Mouse (Mus musculus) heart, embryonic 16.5 days (tissue): ENCODE measurements around the gene Piwil4. TPM values are rescaled to one million over a fixed set of nuclear protein-coding genes. Genes with fewer than 3 reads are reported as not detected.
"Not testable (repeated sequence)": the region's sequence is repeated elsewhere in the genome, so short reads cannot be mapped to it uniquely, and the experiment has no call there.

ENCODE experiments used
- ATAC-seq: fragments of 200-750 bp; cut with Nextera tagmentation; replicated peaks from 2 replicates; pipeline ENCODE4 v1.8.0; 2017; ENCODE audit warnings: moderate number of reproducible peaks; ENCODE audit not compliant: insufficient read depth, low FRiP score; ENCODE audit errors: extremely low read depth
- H3K27ac ChIP-seq: fragments of 300-500 bp; sonication (generic); 2 replicates; pipeline ENCODE4 v1.5.1; 2014; ENCODE audit warnings: mild to moderate bottlenecking, low read length, control low read depth, moderate library complexity
- H3K27me3 ChIP-seq: fragments of 300-500 bp; sonication (generic); 2 replicates; pipeline ENCODE4 v1.6.1; 2014; ENCODE audit warnings: low read length, mixed read lengths; ENCODE audit not compliant: control insufficient read depth, insufficient read depth
- H3K36me3 ChIP-seq: fragments of 300-500 bp; sonication (generic); 2 replicates; pipeline ENCODE4 v1.6.1; 2014; ENCODE audit not compliant: control insufficient read depth, insufficient read depth
- H3K4me1 ChIP-seq: fragments of 300-500 bp; sonication (generic); 2 replicates; pipeline ENCODE4 v1.6.1; 2014; ENCODE audit warnings: low read length, mixed read lengths; ENCODE audit not compliant: control insufficient read depth, insufficient read depth
- H3K4me2 ChIP-seq: fragments of 300-500 bp; sonication (generic); 2 replicates; pipeline ENCODE4 v1.6.1; 2014; ENCODE audit warnings: low read depth, mild to moderate bottlenecking, control low read depth, low read length
- H3K4me3 ChIP-seq: fragments of 300-500 bp; sonication (generic); 2 replicates; pipeline ENCODE4 v1.5.1; 2014; ENCODE audit warnings: mild to moderate bottlenecking, control low read depth, low read length
- H3K9ac ChIP-seq: fragments of 300-500 bp; sonication (generic); 2 replicates; pipeline ENCODE4 v1.6.1; 2014; ENCODE audit warnings: low read length, control low read depth
- H3K9me3 ChIP-seq: fragments of 300-500 bp; sonication (generic); replicated peaks from 2 replicates; pipeline ENCODE4 v1.6.1; 2016; ENCODE audit warnings: low read length; ENCODE audit not compliant: control insufficient read depth
- WGBS: fragments of 180-500 bp; shearing (Covaris S2); extraction: QIAGEN DNeasy Blood & Tissue Kit; methylation state at CpG from one replicate; pipeline ENCODE4 v1.1.7; 2014; 5-methylcytosine and 5-hydroxymethylcytosine counted together
- polyA plus RNA-seq: library from polyadenylated mRNA; unstranded; fragments of >200 nt; fragmentation: Nextera tagmentation; extraction: Ambion mirVana; gene quantifications from 2 replicates; pipeline ENCODE4 v1.2.1, GENCODE M21; 2015

Piwil4 gene
- polyA plus RNA-seq, 1 experiment from 2014 or later, result 0.22 TPM

DNA sequence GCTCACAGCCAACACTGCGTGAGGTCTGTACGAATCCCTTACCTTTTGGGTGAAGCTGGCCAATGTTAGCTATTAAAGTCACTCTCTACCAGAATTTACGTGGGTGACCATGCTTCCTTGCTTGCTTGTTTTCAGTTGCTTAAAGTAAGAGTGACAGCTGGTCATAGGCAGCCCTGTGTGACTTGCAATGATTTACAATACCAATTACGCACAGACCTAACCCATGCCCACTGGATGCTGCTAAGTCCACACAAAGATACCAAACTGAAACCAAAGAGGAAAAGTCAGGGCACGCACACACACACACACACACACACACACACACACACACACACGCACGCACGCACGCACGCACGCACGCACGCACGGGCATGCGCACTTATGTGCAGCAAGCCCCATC, 25.3 kb downstream of the Piwil4 start:
- Histone ChIP-seq H3K9me3 (no peaks in the 10 kb centered on the region), H3K4me2 (no peak overlapping the region), H3K4me1 (peaks cover 11% of the 10 kb centered on the region), H3K9ac (no peak overlapping the region), H3K27me3 (no peaks in the 10 kb centered on the region), H3K36me3 (no peaks in the 10 kb centered on the region), H3K4me3 (no peak overlapping the region), H3K27ac (no peak overlapping the region)
- 93% methylated on average over 15 of the region's 15 CpGs for WGBS
- no peak for ATAC-seq

DNA sequence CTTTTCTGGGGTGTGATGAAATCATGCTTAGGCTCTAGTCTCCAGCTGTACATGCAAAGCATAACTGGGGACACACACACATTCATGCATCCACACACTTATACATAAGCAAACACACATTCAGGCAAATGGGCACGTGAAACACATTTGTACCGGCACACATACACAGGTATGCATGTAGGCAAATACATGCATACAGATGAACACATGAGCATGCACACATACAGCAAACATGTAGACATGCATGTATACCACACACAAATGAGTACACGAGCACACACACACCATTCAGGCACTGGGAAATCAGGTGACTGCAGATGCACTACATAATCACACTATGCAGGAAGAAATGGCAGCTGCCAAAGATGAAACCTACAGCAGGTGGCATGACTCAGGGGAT, 29.6 kb downstream of the Piwil4 start:
- Histone ChIP-seq H3K9me3 (no peaks in the 10 kb centered on the region), H3K9ac (no peak overlapping the region), H3K4me2 (no peak overlapping the region), H3K27me3 (no peaks in the 10 kb centered on the region), H3K36me3 (no peaks in the 10 kb centered on the region), H3K27ac (no peak overlapping the region), H3K4me1 (peaks cover 2% of the 10 kb centered on the region; the same call in 1 of the 2 replicates), H3K4me3 (no peak overlapping the region)
- no peak for ATAC-seq
- 77% methylated on average over 3 of the region's 3 CpGs for whole genome bisulfite sequencing

DNA sequence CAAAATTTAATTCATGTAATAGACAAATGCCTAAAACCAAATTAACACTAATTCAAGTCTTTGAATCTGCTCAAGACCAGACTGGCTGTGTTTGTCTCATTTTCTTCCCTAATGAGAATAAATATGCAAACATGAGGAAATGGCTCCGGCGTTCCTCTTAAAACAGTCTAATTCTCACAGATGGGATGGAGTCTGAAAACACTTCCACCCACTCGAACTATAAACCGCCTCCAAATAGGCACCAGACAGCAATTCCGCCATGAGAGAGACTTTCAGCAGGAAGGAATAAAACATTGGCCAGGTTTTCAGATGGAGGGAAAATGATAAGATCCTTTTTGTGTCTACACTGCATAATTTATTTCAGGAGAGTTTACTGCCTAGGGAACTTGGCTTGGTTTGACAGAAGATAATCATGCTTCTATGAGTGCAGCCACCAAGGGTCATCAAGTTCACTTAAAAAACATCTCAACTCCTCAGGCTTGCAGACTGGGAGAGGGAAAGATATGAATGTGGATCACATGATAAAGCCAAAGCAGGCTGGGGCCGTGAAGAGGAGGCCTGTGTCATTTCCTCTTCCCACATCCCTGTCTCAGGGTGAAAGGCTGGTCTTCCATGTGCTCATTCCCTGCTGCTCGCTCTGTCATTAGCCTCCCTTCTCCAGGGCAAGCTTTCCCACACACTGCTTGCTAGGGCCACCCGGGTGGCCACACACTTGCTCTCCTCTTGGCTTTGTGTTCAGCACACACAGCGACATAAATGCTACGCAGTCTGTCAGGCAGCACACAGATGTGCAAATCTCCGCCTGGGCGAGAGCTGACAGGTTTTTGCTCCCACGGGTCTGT, 35.0 kb downstream of the Piwil4 start:
- no peak overlapping the region for H3K4me2 ChIP-seq
- H3K9ac ChIP-seq, result no peak overlapping the region; the same call in 1 of the 2 replicates
- peaks cover 4% of the 10 kb centered on the region; the same call in 1 of the 2 replicates for H3K4me1 ChIP-seq
- no peaks in the 10 kb centered on the region for H3K27me3 ChIP-seq
- no peak overlapping the region for H3K27ac ChIP-seq
- no peaks in the 10 kb centered on the region for H3K36me3 ChIP-seq
- no peak overlapping the region for H3K4me3 ChIP-seq
- no peaks in the 10 kb centered on the region for H3K9me3 ChIP-seq
- no peak for ATAC-seq
- 58% methylated on average over 13 of the region's 13 CpGs for WGBS

DNA sequence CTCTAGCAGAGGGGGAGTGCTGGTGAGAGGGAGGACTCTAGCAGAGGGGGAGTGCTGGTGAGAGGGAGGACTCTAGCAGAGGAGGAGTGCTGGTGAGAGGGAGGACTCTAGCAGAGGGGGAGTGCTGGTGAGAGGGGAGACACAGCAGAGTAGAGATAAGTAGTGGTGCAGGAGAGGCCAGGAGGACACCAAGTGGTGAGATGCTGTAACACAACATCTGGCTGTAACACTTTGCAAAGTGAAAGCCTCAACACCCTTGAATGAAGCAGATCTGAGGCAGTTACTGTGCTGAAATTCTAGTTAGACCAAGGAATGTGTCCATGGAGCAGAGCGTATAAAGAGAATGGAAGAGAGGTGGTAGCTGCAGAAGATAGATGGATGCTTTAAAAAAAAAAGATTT, 39.7 kb downstream of the Piwil4 start:
- H3K4me1 ChIP-seq, H3K4me2 ChIP-seq, ATAC-seq, H3K9ac ChIP-seq, H3K36me3 ChIP-seq, H3K27ac ChIP-seq, H3K27me3 ChIP-seq, H3K9me3 ChIP-seq, H3K4me3 ChIP-seq: not testable (repeated sequence)
- WGBS, result 82% methylated on average over 1 of the region's 1 CpGs

DNA sequence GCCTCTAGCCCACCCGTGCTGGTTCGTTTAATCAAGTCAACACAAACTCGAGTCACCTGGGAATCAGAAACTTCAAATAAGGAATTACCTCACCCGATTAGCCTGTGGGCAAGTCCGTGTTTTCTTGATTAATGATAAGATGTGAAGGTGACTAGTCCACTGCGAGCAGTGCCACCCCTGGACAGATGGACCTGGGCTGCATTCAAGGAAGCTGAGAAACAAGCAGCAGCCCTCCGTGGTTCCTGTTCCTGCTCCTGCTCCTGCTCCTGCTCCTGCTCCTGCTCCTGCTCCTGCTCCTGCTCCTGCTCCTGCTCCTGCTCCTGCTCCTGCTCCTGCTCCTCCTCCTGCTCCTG, 41.3 kb downstream of the Piwil4 start:
- Histone ChIP-seq H3K36me3 (no peaks in the 10 kb centered on the region), H3K27me3 (no peaks in the 10 kb centered on the region), H3K4me2 (no peak overlapping the region), H3K4me3 (no peak overlapping the region), H3K9ac (no peak overlapping the region), H3K9me3 (no peaks in the 10 kb centered on the region), H3K27ac (no peak overlapping the region), H3K4me1 (no peaks in the 10 kb centered on the region)
- no peak for ATAC-seq
- 35% methylated on average over 7 of the region's 7 CpGs for WGBS

DNA sequence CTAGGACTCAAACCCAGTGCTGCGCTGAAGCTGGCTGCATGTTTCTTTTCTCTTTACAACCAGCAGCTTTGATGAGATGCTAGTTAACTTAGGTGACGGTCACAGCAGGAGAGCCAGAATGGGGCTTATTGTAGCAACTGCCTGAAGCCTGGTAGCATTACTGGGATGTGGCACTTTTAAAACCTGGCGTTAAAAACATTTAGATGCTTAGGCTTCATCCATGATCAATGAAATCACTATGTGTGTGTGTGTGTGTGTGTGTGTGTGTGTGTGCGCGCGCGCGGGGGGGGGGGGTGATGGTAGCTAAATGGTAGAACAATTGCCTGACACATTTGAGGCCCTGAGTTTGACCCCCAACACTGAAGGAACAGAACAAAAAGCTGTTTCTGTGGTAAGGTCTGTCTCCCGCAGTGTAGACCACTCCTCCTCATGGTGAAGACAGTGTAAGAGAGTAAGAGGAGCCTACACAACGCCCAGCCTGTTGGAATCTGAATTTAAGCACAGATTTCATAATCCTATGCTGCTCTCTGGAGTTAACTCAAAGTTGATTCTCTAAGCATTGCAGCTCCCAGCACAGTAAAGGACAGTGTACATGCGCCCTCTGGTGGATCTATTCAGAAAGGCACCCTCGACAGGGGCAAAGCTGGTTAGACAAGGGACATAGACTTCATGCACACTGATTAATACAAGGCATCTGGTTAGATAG, 41.8 kb downstream of the Piwil4 start:
- Histone ChIP-seq H3K9me3 (no peaks in the 10 kb centered on the region), H3K36me3 (no peaks in the 10 kb centered on the region), H3K4me2 (no peak overlapping the region), H3K27ac (no peak overlapping the region), H3K4me3 (no peak overlapping the region), H3K4me1 (no peaks in the 10 kb centered on the region), H3K9ac (no peak overlapping the region), H3K27me3 (no peaks in the 10 kb centered on the region)
- 48% methylated on average over 12 of the region's 12 CpGs for WGBS
- peak; percentile 82 for ATAC-seq

DNA sequence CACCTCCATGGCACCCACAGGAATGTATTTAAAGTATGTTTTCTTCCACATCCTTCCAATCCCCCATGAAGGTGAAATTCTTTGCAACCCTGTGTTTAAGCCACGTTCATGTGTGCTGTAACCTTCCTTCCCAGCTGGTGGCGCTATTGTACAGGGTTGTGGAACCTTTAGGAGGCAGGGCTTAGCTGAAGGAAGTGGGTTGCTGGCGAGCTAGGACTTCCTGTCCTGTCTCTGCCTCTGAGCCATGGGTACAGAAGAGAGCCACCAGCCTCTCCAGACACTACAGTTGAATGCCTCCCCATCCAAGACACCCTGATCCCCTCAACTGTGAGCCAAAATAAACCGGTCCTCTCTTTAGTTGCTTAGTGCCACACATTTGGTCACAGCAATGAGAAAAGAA, 42.6 kb downstream of the Piwil4 start:
- H3K4me3 ChIP-seq, result no peak overlapping the region
- no peaks in the 10 kb centered on the region for H3K27me3 ChIP-seq
- WGBS, result 62% methylated on average over 4 of the region's 4 CpGs

DNA sequence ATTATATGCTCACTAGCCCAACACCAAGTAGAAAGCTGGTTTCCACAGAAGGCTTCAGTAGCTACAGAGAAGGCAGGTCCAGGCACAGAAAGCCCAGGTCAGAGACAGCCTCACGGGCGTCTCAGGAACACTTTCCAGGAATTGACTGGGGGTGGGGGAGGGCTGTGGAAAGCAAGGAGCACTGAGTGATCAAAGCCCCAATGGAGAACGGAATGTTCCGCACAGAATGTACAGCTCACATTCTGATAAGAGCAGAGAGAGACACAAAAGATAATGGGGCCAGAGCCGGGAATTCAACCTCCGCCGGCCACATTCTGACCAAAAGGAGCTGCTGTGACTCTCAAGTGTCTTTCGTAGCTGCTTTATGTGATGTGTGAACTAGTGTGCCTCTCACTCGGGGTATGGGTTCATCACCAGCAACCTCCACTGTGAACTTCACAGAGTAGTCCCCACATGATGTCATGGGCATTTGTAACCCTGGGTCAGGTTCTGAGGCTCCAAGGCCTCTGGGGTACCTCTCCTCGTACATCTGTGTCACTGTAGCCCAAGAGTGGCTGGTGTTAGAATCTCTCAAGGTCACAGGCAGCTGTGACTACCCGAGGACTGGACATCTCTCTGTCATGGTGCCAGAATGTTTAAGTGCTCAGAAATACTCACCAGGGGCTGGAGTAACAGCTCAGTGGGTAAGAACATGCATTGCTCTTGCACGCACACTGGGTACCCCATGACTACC, 51.0 kb downstream of the Piwil4 start:
- no peaks in the 10 kb centered on the region for H3K36me3 ChIP-seq
- peak overlapping the region; percentile 89 for H3K27ac ChIP-seq
- 18% methylated on average over 12 of the region's 12 CpGs for WGBS
- no peaks in the 10 kb centered on the region for H3K9me3 ChIP-seq
- H3K4me2 ChIP-seq, result peak overlapping the region; percentile 39
- peak; percentile 83 for ATAC-seq
- no peak overlapping the region for H3K4me3 ChIP-seq
- H3K9ac ChIP-seq, result peak overlapping the region; percentile 42
- no peaks in the 10 kb centered on the region for H3K27me3 ChIP-seq
- H3K4me1 ChIP-seq, result peaks cover 17% of the 10 kb centered on the region

More for the DNA sequence above, 42.6 kb downstream of the Piwil4 start:
- Histone ChIP-seq H3K9ac (no peak overlapping the region), H3K9me3 (no peaks in the 10 kb centered on the region), H3K4me2 (no peak overlapping the region), H3K27ac (no peak overlapping the region), H3K4me1 (no peaks in the 10 kb centered on the region), H3K36me3 (no peaks in the 10 kb centered on the region)
- ATAC-seq, result 0 out of 2 replicates have a peak, but pooled peaks have one; percentile 45

DNA sequence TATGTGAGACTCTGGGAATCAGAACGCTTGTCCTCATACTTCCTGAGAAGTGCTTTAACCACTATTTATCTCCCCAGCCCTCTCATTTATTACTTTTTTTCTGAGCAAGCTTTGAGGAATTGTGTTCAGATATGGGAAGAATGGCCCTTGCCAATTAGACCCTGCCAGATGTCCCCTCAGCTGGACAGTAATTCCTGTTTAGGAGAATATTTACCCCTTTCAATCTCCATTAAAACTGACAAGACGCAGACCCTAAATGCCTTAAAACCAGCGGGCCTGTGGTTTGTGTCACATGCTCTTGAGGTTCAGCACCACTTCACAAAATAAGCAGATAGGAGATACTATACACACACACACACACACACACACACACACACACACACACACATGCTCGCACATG, 56.2 kb downstream of the Piwil4 start:
- no peak overlapping the region for H3K4me3 ChIP-seq

More for the DNA sequence above, 56.2 kb downstream of the Piwil4 start:
- 67% methylated on average over 4 of the region's 4 CpGs for WGBS
- Histone ChIP-seq H3K4me2 (no peak overlapping the region), H3K4me1 (peaks cover 18% of the 10 kb centered on the region), H3K27ac (no peak overlapping the region), H3K27me3 (no peaks in the 10 kb centered on the region), H3K36me3 (no peaks in the 10 kb centered on the region), H3K9me3 (no peaks in the 10 kb centered on the region), H3K9ac (no peak overlapping the region)
- no peak for ATAC-seq
